Mouse (Mus musculus): ENCODE measurements around the gene Ypel2.
A peak's percentile ranks its signal among the peaks of the same experiment; 100 is the strongest.
"Not testable (repeated sequence)": the region's sequence is repeated elsewhere in the genome, so short reads cannot be mapped to it uniquely, and the experiment has no call there.

Ypel2 gene

DNA sequence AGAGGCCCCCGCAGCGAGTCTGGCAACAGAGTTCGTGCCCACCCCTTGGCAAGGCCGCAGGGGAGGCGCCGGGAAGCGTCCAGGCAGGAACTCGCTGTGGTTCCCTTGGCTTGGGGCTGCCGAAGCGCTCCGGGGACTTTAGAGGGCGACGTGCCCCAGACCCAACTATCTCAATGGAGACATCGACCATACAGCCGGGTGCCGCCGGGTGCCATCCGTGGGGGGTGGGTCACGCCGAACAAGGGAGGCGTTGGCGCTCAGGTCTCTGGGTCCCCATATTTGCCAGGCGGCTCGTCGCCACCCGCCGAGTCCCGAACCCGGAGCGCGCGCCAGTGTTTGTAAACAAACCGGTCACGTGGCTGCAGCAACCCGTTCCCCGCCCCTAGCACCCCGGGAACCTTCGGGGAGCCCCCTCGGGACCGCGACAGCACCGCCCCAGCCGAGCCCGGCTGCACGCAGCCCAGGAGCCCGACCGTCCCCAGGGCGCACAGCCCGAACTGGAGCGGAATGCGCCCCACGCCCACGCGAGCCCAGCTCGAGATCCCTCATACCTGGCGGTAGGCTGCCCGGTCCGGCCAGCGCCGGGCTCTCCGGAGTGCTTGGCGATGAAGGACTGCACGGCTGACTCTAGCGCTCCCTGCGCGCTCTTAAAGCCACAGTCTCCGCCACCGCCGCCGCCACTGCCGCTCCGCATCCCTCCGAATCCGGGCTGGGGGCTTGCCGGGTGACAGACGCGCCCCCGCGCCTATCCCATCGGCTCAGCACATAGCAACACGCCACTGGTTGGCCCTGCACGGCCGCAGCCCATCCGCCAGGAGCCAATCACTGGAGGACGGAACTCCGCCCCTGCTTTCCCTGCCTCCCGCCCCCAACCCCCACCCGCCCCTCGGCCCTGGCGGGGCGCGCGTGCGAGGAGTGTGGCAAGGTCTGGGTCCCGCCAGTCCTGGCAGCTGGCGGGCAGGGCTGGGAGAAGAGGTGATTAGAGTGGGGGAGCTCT is at the start of gene Ypel2:
Ypel2 (minus strand) TSS at position 667 of the 997 bp plus-strand sequence.
- peak; percentile 95 for DNase-seq (ENCODE audit: extremely low spot score, low spot score)

DNA sequence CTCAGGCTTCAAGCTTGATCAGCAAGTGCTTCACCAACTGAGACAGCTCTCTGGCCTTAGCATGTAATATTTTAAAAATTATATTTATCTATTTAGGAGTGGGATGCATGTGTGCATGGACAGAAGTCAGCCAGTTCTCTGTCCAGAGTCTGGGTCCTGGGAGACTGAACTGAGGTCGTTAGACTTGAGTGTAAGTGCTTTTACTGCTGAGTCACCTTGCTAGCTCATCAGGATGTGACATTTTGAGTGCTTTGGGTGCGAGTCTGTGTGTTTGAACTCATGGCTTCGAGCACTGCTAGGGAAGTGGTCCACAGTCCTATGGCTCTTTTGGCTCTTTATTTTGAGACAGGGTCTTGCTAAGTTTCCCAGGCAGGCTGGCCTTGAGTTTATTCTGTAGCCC is 49.5 kb upstream of the Ypel2 start:
- no peak for DNase-seq (ENCODE audit: extremely low spot score, low spot score)

DNA sequence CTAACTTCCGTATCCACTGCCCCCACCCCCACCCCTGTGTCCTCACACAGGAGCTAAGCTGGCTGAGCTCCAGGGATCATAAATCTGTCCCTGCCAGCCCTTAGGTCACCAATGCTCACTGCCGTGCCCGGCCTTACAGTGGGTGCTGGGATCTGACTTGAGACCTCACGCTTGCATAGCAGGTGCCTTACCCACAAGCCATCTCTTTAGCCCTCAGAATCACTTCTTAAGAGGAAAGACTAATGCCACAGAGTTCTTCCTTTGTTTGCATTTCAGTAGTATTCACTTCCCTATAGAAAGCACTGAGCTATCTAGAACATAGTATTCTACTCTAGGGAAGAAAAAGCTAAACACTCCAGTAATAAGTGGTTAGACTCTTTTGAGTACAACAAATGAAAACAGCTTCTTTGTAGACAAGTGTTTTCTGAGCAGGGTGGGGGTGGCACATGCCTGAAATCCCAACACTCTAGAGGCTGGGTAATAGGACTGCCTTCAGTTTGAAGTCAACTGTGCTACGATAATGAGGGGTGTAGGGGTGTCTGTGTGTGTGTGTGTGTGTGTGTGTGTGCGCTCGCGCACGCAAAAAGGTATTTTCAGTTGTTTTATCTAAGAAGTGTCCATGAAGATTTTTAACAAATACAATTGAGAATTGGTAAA is 45.9 kb upstream of the Ypel2 start:
- DNase-seq (ENCODE audit: extremely low spot score, low spot score): no peak

DNA sequence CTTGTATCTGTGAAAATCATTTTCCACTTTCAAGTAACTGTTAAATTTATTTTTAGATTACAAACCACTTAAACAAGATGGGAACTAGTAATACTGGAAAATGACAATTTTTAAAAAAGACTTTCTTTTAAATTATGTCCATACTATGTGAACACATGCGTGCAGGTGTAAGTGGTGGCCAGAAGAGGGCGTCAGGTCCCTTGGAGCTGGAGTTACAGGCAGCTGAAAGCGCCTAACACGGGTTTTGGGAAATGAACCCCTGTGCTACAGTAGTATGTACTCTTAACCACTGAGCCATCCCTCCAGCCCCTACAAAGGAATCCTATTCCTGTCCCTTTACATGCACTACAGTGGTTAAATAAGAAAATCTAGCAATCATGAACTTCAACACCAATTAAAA is 42.7 kb upstream of the Ypel2 start:
- DNase-seq (ENCODE audit: extremely low spot score, low spot score): no peak

DNA sequence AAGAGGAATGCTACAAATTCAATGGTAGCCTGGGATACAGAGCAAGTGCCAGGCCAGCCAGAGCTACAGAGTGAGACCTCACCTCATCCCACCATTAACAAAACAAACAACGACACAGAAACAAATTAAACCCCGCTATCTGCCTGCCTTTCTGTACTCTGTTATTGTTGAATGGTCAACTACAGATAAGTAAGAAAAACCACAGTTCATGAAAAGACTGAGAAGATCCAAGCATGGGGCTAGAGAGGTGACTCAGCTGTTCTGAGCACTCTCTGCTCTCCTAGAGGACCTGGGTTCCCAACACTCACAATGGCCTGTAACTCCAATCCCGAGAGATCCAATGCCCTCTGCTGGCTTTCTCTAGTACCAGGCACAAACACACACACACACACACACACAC is 34.7 kb upstream of the Ypel2 start:
- no peak for DNase-seq (ENCODE audit: extremely low spot score, low spot score)

DNA sequence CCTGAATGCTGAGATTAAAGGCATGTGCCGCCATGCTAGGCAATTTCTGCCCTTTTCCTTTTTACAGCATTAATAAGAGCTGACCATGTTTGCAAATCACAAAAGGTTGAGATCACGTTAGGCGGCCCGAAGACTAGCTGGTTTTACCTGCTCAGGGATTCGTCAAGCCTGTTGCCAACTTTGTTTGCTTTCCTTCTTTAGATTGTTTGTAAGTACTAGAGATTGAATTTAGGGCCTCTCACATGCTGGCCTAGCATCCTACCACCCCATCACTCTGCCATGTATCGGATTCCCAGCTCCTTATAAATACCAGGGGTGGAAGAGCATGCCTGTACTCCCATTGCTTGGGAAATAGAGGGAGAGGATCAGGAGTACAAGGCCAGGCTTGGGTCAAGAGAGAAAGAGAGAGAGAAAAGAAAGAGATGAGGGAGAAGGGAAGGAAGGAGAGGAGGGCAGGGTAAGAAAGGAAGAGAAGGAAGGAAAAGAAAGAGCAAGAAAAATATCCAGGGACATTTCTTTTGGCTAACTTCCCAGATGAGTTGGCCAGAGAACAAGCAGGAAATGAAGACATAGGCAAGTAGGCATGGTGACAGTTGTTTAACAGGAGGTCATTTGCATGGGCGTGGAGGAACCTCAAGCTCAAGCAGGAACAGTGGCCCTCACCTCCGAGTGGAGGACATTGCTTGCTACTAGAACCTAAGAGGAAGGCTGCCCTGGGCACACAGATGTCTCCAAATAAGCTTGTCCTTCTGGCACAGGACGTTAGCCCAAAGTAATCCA is 32.8 kb upstream of the Ypel2 start:
- no peak for DNase-seq (ENCODE audit: extremely low spot score, low spot score)

DNA sequence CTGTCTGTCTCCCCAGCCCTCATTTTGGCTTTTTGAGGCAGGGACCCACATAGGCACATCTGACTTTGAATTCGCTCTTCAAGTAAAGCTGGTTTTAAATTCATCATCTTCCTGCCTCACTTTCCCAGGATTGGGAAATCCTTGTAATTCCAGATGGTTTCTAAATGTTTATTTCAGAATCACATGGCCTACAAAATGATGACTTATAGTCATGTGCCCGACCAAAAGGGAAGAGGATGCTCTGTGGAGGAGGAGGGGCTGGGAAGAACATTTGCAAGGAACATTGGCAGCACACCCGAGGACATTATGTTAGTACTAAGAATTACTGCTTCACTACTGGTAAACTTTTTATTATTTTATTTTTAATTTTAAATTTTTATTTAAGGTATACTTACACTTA is 31.8 kb upstream of the Ypel2 start:
- DNase-seq (ENCODE audit: extremely low spot score, low spot score): no peak

DNA sequence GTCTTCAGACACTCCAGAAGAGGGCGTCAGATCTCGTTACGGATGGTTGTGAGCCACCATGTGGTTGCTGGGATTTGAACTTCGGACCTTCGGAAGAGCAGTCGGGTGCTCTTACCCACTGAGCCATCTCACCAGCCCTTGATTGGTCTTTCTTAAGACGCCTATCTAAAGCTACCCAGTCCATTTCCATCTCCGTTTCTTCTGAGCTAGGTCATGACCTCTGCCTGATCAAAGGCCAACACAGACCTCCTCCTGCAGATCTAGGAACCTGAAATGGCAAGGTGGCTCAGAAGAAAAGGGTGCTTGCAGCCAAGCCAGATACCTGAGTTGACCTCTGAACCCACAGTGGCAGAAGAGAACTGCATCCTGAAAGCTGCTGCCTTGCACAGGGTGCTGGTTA is 29.7 kb upstream of the Ypel2 start:
- not testable (repeated sequence) for DNase-seq (ENCODE audit: extremely low spot score, low spot score)

DNA sequence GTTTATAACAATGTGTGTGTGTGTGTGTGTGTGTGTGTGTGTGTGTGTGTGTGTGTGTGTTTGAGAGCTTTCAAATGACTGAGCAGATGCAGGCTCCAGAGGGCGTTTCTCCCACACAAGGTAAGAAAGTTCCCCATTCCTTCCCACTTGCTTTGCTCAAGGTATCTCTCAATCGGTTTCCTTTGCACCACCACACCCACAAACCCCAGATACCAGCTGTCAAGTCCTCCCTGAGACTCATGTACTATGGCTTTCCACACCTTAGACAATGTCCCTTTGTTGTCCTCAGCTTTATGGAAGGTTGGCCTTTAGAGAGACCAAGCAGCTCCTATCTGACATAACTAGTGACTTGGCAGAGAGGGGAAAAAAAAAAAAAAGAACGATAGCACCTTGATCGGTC is 29.3 kb upstream of the Ypel2 start:
- no peak for DNase-seq (ENCODE audit: extremely low spot score, low spot score)

DNA sequence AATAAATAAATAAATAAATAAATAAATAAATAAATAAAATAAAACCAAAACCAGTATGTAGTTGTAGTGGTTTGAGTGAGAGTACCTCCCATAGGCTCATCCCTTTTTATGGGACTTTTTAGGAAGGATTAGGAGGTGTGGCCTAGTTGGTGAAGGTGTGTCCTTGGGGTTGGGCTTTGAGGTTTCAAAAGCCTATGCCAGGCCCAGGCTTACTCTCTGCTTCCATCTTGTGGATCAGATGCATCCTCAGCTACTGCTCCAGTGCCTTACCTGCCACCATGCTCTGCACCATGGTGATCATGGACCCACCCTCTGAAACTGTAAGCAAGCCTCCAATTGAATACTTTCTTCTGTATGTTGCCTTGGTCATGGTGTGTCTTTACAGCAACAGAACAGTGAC is 28.0 kb upstream of the Ypel2 start:
- DNase-seq (ENCODE audit: extremely low spot score, low spot score): no peak

DNA sequence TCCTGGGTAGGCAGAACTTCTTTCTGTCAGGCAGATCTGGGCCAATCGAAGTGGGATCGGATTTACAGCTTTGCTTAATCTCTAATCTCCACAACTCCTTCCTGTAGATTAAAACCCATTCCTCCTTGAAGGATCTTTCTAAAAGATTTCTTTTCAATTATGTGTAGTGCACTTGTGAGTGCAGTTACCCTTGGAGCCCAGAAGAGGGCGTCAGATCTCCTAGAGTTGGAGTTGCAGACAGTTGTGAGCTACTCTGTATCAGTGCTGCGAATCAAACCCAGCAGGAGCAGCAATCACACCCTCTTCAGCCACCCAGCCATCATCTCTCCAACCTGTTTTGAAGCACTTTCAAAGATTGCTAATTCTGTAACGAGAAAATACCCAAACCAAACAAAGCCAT is 26.9 kb upstream of the Ypel2 start:
- no peak for DNase-seq (ENCODE audit: extremely low spot score, low spot score)

DNA sequence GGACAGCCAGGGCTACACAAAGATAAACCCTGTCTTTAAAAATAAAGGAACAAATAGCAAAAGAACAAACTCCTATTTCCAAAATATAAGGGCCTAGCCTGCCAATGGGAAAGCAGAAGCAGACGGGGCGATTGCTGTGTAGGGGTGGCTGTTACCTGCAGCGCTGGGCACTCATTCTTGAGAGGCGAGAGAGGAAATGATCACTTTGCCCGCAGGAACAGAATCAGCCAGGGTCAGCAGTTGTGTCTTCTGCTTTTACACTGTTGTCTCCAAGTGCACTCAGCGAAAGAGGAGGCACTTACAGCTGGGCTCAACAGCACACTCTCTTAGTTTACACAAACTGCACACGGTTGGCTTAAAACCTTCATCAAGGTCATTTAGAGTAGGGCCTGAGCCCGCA is 25.9 kb upstream of the Ypel2 start:
- DNase-seq (ENCODE audit: extremely low spot score, low spot score): no peak

DNA sequence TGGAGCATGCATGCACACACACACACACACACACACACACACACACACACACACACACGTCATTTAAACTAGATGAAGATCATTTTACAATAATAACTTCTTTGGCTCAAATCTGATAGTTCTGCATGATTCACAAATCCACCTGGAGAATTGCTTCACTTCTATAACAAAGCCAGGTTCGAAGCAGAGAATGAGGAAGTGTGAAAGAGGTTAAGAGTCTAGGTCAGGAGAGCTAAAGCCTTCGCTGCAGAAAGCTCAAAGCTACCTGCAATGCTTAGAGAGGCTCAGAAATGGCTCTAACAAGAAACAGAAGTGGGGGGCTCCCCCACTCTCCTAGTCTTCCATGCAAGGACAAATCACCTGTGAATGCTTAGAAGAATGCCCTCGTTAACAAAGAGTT is 24.6 kb upstream of the Ypel2 start:
- DNase-seq (ENCODE audit: extremely low spot score, low spot score): no peak

DNA sequence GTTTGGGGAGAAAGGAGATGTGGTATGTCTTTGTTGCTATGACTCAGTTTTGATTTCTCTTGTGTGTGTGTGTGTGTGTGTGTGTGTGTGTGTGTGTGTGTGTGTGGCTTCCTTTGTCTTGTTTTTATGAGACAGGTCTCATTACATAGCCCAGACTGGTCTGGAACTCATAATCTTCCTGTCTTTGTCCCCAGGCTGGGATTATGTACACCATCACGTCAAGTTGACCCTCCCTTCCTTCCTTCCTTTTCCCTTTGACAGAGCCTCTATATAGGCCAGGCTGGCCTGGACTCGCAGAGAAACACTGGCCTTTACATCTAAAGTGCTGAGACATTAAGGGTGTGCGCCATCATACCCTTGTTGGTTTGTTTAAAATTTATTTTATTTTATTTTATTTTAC is 22.2 kb upstream of the Ypel2 start:
- no peak for DNase-seq (ENCODE audit: extremely low spot score, low spot score)

DNA sequence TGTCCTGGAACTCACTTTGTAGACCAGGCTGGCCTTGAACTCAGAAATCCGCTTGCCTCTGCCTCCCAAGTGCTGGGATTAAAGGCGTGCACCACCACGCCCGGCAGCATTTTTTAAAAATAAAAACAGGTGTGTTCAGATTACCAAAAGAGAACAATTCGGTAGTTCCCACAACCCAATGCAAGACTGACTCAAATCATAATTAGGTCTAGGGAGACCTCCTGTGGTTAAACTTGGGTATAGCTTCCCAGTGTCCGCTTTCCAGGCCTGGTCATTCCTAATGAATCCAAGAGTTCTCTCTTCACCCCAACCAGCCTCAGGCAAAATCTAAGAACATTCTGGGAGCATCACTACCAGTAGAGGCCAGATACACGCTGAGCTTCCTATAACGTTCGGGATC is 17.0 kb upstream of the Ypel2 start:
- DNase-seq (ENCODE audit: extremely low spot score, low spot score): peak; percentile 52

DNA sequence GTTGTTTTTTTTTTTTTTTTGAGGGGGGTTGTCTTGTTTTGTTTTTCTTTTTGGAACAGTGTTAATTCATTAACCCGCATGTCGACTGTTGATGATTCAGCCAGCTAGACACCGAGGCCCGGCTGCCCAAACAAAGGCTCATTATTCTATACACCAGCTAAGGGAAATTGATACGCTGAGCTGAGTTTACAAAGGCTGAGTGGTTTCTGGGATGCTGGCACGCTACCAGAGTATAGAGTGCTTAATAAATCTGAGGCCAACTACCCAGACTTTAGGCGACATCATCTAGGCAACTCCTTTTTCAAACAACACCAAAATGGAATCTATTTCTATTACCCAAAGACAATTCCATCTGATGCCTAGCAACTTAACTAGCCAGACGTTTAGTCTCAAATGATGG is 13.9 kb upstream of the Ypel2 start:
- no peak for DNase-seq (ENCODE audit: extremely low spot score, low spot score)

DNA sequence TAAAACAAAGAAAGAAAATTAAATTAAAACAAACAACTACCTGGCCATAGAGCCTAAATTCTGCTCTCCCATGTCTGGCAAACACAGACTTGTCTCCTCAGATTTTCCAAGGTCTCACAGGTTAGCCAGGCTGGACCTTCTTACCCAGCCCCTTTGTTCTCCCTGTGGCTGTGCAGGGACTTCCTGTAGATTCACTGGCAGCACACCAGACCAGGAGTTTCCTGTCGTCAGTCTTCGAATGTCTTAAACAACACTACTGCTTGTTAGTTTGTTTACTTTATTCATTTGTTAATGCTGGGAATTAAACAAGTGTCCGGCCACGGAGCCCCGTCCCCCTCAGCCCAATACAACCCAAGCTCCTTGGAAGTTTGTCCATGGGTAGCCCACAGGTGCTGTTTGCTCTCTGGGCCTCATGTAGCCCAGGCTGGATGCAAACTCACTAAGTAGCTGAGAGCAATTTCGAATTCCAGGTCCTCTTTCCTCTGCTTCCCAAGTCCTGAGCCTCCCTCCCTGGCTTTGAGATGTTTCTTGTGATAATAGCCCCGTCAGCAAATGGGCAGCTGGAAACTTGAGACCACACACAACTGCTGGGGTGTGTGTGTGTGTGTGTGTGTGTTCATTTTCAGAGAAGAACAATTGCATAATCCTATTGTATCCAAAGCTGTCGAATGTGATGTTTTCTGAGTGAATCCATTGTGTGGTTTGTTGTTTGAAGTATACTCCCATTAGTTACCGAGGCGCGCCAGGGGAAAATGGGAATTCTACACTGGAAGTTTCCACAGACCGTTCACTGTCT is 11.7 kb upstream of the Ypel2 start:
- DNase-seq (ENCODE audit: extremely low spot score, low spot score): no peak

DNA sequence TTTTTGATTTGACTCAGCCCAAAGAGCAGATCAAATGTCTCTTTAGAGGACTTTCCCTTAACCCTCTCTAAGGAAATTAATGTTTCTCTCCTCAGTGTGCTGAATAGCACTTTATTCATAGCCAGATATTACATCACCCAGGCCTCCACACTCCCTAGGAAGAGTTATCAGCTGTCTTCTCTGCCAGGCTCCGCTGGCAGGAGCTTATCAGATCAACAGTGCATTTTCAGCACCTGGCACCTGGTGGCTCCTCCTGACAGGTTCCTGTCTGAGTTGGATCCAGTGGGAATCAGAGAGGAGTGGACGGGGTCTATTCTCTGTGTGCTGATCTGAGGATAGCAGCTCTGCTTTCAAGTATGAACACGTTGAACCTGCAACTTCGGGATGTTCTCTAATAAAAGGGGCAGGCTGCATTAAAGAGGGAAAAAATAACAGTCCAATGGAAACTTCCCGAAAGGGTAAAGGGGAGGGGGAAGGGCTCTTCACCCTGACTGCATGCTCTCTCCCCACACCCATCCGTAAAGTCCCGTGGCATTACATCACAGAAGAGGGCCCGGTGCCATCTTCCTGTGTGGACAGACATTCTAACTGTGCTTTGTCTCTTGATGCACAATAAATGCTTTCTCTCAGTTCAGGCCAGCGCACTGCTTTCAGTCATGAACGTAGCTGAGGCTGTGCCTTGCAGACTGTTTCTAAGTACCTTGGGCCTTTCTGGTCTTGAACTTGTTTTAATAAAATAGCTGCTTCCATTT is 8.7 kb upstream of the Ypel2 start:
- DNase-seq (ENCODE audit: extremely low spot score, low spot score): no peak

DNA sequence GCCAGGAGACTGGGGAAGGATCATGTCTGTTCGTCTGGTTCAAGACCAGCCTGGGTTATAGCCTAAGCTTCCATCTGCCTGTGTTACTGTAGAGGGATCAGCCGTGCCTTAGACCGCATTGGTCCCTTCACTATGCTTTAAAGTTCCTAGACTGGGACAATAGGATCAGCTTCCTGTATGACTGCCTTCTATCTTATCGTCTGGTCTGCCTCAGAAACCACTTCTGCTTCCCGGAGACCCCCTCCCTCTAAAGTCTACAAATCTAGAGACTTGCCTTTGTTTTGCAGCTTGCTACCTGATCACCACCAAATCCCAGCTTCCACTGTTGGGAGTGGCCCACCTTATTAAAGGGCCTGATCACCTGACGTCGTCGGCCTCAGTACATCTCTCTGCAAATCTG is 7.7 kb upstream of the Ypel2 start:
- DNase-seq (ENCODE audit: extremely low spot score, low spot score): no peak

DNA sequence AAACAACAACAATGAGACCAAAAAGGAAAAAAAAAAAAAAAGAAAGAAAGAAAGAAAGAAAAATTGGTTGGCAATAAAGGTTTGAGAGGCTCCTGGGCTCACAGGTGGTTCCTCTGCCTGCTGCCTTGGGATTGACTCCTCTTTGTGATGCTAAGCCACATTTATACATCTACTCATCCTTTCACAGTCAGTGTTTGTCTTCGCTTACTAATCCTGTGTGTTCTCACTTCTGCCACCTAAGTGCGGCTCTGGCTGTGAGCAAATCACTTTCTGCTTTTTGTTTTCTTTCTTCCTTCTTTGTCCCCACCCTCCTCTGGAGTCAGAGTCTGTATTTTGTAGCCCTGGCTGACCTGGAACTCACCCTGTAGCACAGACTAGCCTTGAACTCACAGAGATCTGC is 2.8 kb upstream of the Ypel2 start:
- no peak for DNase-seq (ENCODE audit: extremely low spot score, low spot score)
